Mouse (Mus musculus) 3T3-L1 (cell line): ENCODE results near the gene Myh11.
"Not testable (repeated sequence)": the region's sequence is repeated elsewhere in the genome, so short reads cannot be mapped to it uniquely, and the experiment has no call there.

ENCODE experiments used
- DNase-seq: peaks from one replicate; pipeline ENCODE4 v3.0.0-alpha.2; 2015; ENCODE audit warnings: low read depth, low spot score

Myh11 gene

GRCm38 (mm10) chr16:14166490-14166889 is 124.7 kb downstream of the Myh11 start:
- DNase-seq = no peak

- DNase-seq = peak; percentile 40
Observed at GRCm38 (mm10) chr16:14163731-14164130, 127.4 kb downstream of the Myh11 start.

GRCm38 (mm10) chr16:14162988-14163416 is 128.2 kb downstream of the Myh11 start, which contains the start of the genes Nde1 and Marf1:
Gene Nde1 (plus strand): TSS chr16:14163275.
Gene Marf1 (minus strand): TSS chr16:14163351.
- DNase-seq = peak; percentile 94

- DNase-seq = no peak
Observed at GRCm38 (mm10) chr16:14160941-14161340, 130.2 kb downstream of the Myh11 start.

- peak; percentile 94 for DNase-seq
Observed at GRCm38 (mm10) chr16:14159746-14160131, 131.4 kb downstream of the Myh11 start.

GRCm38 (mm10) chr16:14158936-14159745 is 132.0 kb downstream of the Myh11 start:
- peak; percentile 100 for DNase-seq

- DNase-seq = no peak
Observed at GRCm38 (mm10) chr16:14158536-14158935, 132.6 kb downstream of the Myh11 start.

GRCm38 (mm10) chr16:14156312-14156711 is 134.9 kb downstream of the Myh11 start:
- DNase-seq = no peak

GRCm38 (mm10) chr16:14155638-14156037 is 135.5 kb downstream of the Myh11 start:
- not testable (repeated sequence) for DNase-seq

- DNase-seq = no peak
Observed at GRCm38 (mm10) chr16:14151718-14152117, 139.5 kb downstream of the Myh11 start.

GRCm38 (mm10) chr16:14147712-14148111 is 143.5 kb downstream of the Myh11 start:
- peak; percentile 52 for DNase-seq
